Mouse (Mus musculus): ENCODE measurements at regions not wholly inside any gene's neighbourhood (a gene's known extent, or its start where the extent isn't known, plus 50 kb on each side); places are given as distances from the start of the nearest gene placed in this dataset.
A peak's percentile ranks its signal among the peaks of the same experiment; 100 is the strongest.

DNA sequence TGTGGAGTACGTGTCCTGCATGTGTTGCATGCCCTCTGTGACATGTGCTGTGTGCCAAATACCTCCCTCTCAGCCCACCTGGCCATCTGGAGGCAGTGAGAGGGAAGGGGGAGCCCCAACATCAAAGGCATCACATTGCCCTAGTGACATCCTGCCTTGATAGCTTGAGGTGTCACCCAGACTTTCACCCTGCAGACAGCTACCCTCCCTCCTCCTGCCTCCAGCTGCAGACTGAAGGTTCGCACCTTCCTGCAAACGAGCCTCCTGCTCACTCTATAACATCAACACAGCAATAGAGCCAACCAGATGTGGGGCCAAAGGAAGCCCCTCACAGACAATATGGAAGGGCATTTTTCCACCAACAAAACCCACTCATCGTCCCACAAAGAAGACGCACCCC, 121.3 kb downstream of the Psmg1 start:
- Histone ChIP-seq H3K36me3 (ENCODE audit: control insufficient read depth, insufficient read depth, low read length) (no peaks in the 10 kb centered on the region), H3K9me3 (ENCODE audit: control insufficient read depth, low read length) (no peaks in the 10 kb centered on the region), H3K4me2 (ENCODE audit: low read depth, severe bottlenecking) (no peak overlapping the region), H3K4me3 (ENCODE audit: low read depth, low read length) (no peak overlapping the region), H3K27ac (replicated peaks; ENCODE audit: low read depth, low read length) (0 out of 2 replicates have a peak overlapping the region, but pooled peaks have one; percentile 18), H3K27me3 (ENCODE audit: control insufficient read depth, insufficient read depth, low read length) (no peaks in the 10 kb centered on the region), H3K9ac (ENCODE audit: low read length) (no peak overlapping the region), H3K4me1 (ENCODE audit: control insufficient read depth, insufficient read depth, low read length) (peaks cover 14% of the 10 kb centered on the region)
- ATAC-seq (ENCODE audit: insufficient number of reproducible peaks, low FRiP score, low TSS enrichment, low read depth) (no peak), DNase-seq (ENCODE audit: low spot score) (peak; percentile 29)
- WGBS, result 22% methylated on average over 5 of the region's 5 CpGs

GRCm38 (mm10) chr16:95868896-95869295, 121.9 kb downstream of the Psmg1 start:
- Histone ChIP-seq H3K27ac (replicated peaks; ENCODE audit: low read depth, low read length) (no peak overlapping the region), H3K4me1 (ENCODE audit: control insufficient read depth, insufficient read depth, low read length) (peaks cover 20% of the 10 kb centered on the region), H3K36me3 (ENCODE audit: control insufficient read depth, insufficient read depth, low read length) (no peaks in the 10 kb centered on the region), H3K27me3 (ENCODE audit: control insufficient read depth, insufficient read depth, low read length) (no peaks in the 10 kb centered on the region), H3K4me3 (ENCODE audit: low read depth, low read length) (no peak overlapping the region), H3K9me3 (ENCODE audit: control insufficient read depth, low read length) (no peaks in the 10 kb centered on the region), H3K9ac (ENCODE audit: low read length) (no peak overlapping the region), H3K4me2 (ENCODE audit: low read depth, severe bottlenecking) (no peak overlapping the region)
- WGBS, result 100% methylated on average over 1 of the region's 1 CpGs
- DNase-seq (ENCODE audit: low spot score) (no peak), ATAC-seq (ENCODE audit: insufficient number of reproducible peaks, low FRiP score, low TSS enrichment, low read depth) (no peak)

GRCm38 (mm10) chr16:95867516-95867915, 123.2 kb downstream of the Psmg1 start:
- no peak overlapping the region for H3K27ac ChIP-seq (replicated peaks; ENCODE audit: low read depth, low read length)
- no peak for DNase-seq (ENCODE audit: low spot score)
- H3K9me3 ChIP-seq (ENCODE audit: control insufficient read depth, low read length), result no peaks in the 10 kb centered on the region
- H3K9ac ChIP-seq (ENCODE audit: low read length), result no peak overlapping the region
- no peak overlapping the region for H3K4me2 ChIP-seq (ENCODE audit: low read depth, severe bottlenecking)
- WGBS, result 83% methylated on average over 9 of the region's 9 CpGs
- H3K27me3 ChIP-seq (ENCODE audit: control insufficient read depth, insufficient read depth, low read length), result no peaks in the 10 kb centered on the region
- ATAC-seq (ENCODE audit: insufficient number of reproducible peaks, low FRiP score, low TSS enrichment, low read depth), result no peak
- no peak overlapping the region for H3K4me3 ChIP-seq (ENCODE audit: low read depth, low read length)
- peaks cover 23% of the 10 kb centered on the region for H3K4me1 ChIP-seq (ENCODE audit: control insufficient read depth, insufficient read depth, low read length)
- H3K36me3 ChIP-seq (ENCODE audit: control insufficient read depth, insufficient read depth, low read length), result no peaks in the 10 kb centered on the region

DNA sequence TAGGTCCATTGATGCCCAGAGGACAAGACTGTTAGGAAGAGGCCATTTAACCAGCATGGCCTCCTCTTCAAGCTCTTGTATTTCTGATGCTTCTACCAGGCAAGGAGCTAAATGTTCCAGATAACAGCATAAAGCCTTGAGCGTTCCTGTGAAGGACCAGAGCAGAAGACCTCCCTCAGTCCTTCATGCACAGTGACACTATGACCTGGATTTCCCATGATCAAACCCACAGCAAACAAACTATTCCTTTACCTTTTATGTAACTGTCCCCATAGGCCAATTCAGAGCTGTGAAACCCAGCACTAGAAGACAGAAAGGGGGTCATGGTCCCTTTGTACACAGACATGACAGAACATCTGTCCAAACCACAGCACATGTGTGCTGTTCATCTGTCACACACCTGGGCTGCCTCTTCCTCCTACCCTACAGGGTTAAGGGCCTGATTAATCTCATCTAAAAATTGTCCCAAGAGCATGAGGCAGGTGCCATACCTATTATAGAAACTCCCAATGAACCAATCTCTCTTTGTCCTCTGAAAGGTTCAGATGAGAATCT, 123.8 kb downstream of the Psmg1 start:
- no peaks in the 10 kb centered on the region for H3K36me3 ChIP-seq (ENCODE audit: control insufficient read depth, insufficient read depth, low read length)
- H3K27me3 ChIP-seq (ENCODE audit: control insufficient read depth, insufficient read depth, low read length), result no peaks in the 10 kb centered on the region
- DNase-seq (ENCODE audit: low spot score) (no peak), ATAC-seq (ENCODE audit: insufficient number of reproducible peaks, low FRiP score, low TSS enrichment, low read depth) (no peak)
- H3K4me3 ChIP-seq (ENCODE audit: low read depth, low read length), result no peak overlapping the region
- H3K4me1 ChIP-seq (ENCODE audit: control insufficient read depth, insufficient read depth, low read length), result peaks cover 24% of the 10 kb centered on the region
- H3K9ac ChIP-seq (ENCODE audit: low read length), result no peak overlapping the region
- 100% methylated on average over 1 of the region's 1 CpGs for whole genome bisulfite sequencing
- H3K4me2 ChIP-seq (ENCODE audit: low read depth, severe bottlenecking), result no peak overlapping the region
- no peak overlapping the region for H3K27ac ChIP-seq (replicated peaks; ENCODE audit: low read depth, low read length)
- no peaks in the 10 kb centered on the region for H3K9me3 ChIP-seq (ENCODE audit: control insufficient read depth, low read length)

- 94% methylated on average over 1 of the region's 1 CpGs for WGBS
- Histone ChIP-seq H3K27ac (replicated peaks; ENCODE audit: low read depth, low read length) (no peak overlapping the region), H3K9me3 (ENCODE audit: control insufficient read depth, low read length) (no peaks in the 10 kb centered on the region), H3K9ac (ENCODE audit: low read length) (no peak overlapping the region), H3K4me2 (ENCODE audit: low read depth, severe bottlenecking) (no peak overlapping the region), H3K4me3 (ENCODE audit: low read depth, low read length) (no peak overlapping the region), H3K4me1 (ENCODE audit: control insufficient read depth, insufficient read depth, low read length) (peaks cover 24% of the 10 kb centered on the region), H3K36me3 (ENCODE audit: control insufficient read depth, insufficient read depth, low read length) (no peaks in the 10 kb centered on the region), H3K27me3 (ENCODE audit: control insufficient read depth, insufficient read depth, low read length) (no peaks in the 10 kb centered on the region)
- DNase-seq (ENCODE audit: low spot score) (no peak), ATAC-seq (ENCODE audit: insufficient number of reproducible peaks, low FRiP score, low TSS enrichment, low read depth) (no peak)
These were observed 125.2 kb downstream of the Psmg1 start for GRCm38 (mm10) chr16:95865603-95866002.

GRCm38 (mm10) chr16:95864646-95865045, 126.1 kb downstream of the Psmg1 start:
- no peaks in the 10 kb centered on the region for H3K9me3 ChIP-seq (ENCODE audit: control insufficient read depth, low read length)
- H3K27me3 ChIP-seq (ENCODE audit: control insufficient read depth, insufficient read depth, low read length), result no peaks in the 10 kb centered on the region
- H3K4me1 ChIP-seq (ENCODE audit: control insufficient read depth, insufficient read depth, low read length), result peaks cover 15% of the 10 kb centered on the region
- DNase-seq (ENCODE audit: low spot score), result no peak
- no peak overlapping the region for H3K9ac ChIP-seq (ENCODE audit: low read length)
- H3K4me3 ChIP-seq (ENCODE audit: low read depth, low read length), result no peak overlapping the region
- 81% methylated on average over 4 of the region's 4 CpGs for WGBS
- H3K27ac ChIP-seq (replicated peaks; ENCODE audit: low read depth, low read length), result no peak overlapping the region
- H3K4me2 ChIP-seq (ENCODE audit: low read depth, severe bottlenecking), result no peak overlapping the region
- H3K36me3 ChIP-seq (ENCODE audit: control insufficient read depth, insufficient read depth, low read length), result no peaks in the 10 kb centered on the region
- no peak for ATAC-seq (ENCODE audit: insufficient number of reproducible peaks, low FRiP score, low TSS enrichment, low read depth)

DNA sequence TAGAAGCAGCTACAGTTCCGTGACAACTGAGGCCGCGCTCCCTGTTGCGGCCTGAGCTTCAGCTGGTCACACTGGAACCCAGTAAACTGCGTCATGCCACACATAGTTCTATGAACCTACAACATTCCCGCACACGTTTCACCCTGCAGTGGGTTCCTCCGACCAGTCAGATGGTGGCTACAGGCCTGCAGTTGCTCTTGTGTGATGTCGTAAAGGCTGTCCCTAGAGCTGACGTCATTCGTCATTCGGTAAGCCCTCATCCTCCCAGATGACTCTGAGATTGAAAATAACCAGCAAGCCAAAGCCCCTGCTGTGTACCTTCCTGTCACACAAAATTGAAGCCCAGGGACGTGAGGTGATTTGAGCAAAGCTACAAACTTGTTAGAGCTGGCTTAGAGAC, 126.7 kb downstream of the Psmg1 start:
- H3K4me1 ChIP-seq (ENCODE audit: control insufficient read depth, insufficient read depth, low read length), result peaks cover 10% of the 10 kb centered on the region; the same call in 1 of the 2 replicates
- H3K36me3 ChIP-seq (ENCODE audit: control insufficient read depth, insufficient read depth, low read length), result no peaks in the 10 kb centered on the region
- no peak overlapping the region for H3K27ac ChIP-seq (replicated peaks; ENCODE audit: low read depth, low read length)
- H3K4me3 ChIP-seq (ENCODE audit: low read depth, low read length), result no peak overlapping the region
- WGBS, result 66% methylated on average over 13 of the region's 13 CpGs
- H3K27me3 ChIP-seq (ENCODE audit: control insufficient read depth, insufficient read depth, low read length), result no peaks in the 10 kb centered on the region
- no peak overlapping the region for H3K4me2 ChIP-seq (ENCODE audit: low read depth, severe bottlenecking)
- no peaks in the 10 kb centered on the region for H3K9me3 ChIP-seq (ENCODE audit: control insufficient read depth, low read length)
- no peak for DNase-seq (ENCODE audit: low spot score)
- ATAC-seq (ENCODE audit: insufficient number of reproducible peaks, low FRiP score, low TSS enrichment, low read depth), result no peak
- no peak overlapping the region for H3K9ac ChIP-seq (ENCODE audit: low read length)

DNA sequence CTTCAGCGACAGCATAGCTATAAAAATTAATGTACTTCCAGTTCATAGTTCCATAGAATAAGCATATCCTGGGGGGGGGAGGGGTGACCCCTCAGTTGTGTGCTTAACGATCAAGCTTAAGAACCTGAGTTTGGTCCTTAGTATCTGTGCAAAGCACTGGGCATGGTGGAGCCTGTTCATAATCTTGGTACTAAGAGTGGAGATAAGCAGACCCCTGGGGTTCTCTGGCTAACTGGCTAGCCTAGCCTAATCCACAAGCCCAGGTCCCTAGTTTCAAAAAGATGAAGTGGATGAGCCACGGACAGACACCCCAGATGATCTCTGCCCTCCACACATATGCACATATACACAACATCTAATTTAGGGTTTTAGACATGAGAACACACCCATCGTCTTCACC, 127.2 kb downstream of the Psmg1 start:
- ATAC-seq (ENCODE audit: insufficient number of reproducible peaks, low FRiP score, low TSS enrichment, low read depth) (no peak), DNase-seq (ENCODE audit: low spot score) (no peak)
- H3K4me2 ChIP-seq (ENCODE audit: low read depth, severe bottlenecking), result no peak overlapping the region
- H3K4me3 ChIP-seq (ENCODE audit: low read depth, low read length), result no peak overlapping the region
- H3K27me3 ChIP-seq (ENCODE audit: control insufficient read depth, insufficient read depth, low read length), result no peaks in the 10 kb centered on the region
- H3K27ac ChIP-seq (replicated peaks; ENCODE audit: low read depth, low read length), result no peak overlapping the region
- no peak overlapping the region for H3K9ac ChIP-seq (ENCODE audit: low read length)
- WGBS, result 76% methylated on average over 4 of the region's 4 CpGs
- no peaks in the 10 kb centered on the region for H3K9me3 ChIP-seq (ENCODE audit: control insufficient read depth, low read length)
- peaks cover 10% of the 10 kb centered on the region; the same call in 1 of the 2 replicates for H3K4me1 ChIP-seq (ENCODE audit: control insufficient read depth, insufficient read depth, low read length)
- no peaks in the 10 kb centered on the region for H3K36me3 ChIP-seq (ENCODE audit: control insufficient read depth, insufficient read depth, low read length)

DNA sequence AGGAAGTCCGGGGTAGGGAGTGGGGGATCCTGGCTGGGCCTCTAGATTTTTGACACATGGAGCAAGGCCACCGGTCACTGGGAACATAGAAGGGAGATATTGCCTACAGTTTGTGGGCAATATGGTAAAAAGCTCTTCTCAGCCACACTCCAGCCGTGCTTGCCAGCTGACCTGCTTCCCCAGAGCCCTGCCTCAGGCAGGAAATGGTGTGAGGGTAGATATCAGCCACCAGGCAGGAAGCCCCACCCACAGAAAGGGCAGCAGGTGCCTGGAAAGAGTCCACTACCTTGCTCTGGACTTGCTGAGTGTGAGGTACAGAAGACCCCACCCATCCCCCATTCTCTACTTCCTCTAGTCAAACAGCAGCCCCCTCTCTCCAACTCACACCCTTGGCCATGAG, 128.1 kb downstream of the Psmg1 start:
- Histone ChIP-seq H3K27ac (replicated peaks; ENCODE audit: low read depth, low read length) (no peak overlapping the region), H3K4me3 (ENCODE audit: low read depth, low read length) (no peak overlapping the region), H3K27me3 (ENCODE audit: control insufficient read depth, insufficient read depth, low read length) (no peaks in the 10 kb centered on the region), H3K4me2 (ENCODE audit: low read depth, severe bottlenecking) (no peak overlapping the region), H3K4me1 (ENCODE audit: control insufficient read depth, insufficient read depth, low read length) (peaks cover 10% of the 10 kb centered on the region; the same call in 1 of the 2 replicates), H3K9me3 (ENCODE audit: control insufficient read depth, low read length) (no peaks in the 10 kb centered on the region), H3K9ac (ENCODE audit: low read length) (no peak overlapping the region), H3K36me3 (ENCODE audit: control insufficient read depth, insufficient read depth, low read length) (no peaks in the 10 kb centered on the region)
- WGBS, result 79% methylated on average over 3 of the region's 3 CpGs
- ATAC-seq (ENCODE audit: insufficient number of reproducible peaks, low FRiP score, low TSS enrichment, low read depth) (no peak), DNase-seq (ENCODE audit: low spot score) (no peak)

Measured in limb, embryonic 11.5 days (tissue).